Mouse (Mus musculus) midbrain, postnatal 0 days (tissue): Measurements from ENCODE around the gene Clic3. TPM values are rescaled to one million over a fixed set of nuclear protein-coding genes. Genes with fewer than 3 reads are reported as not detected.

Experiments
- ATAC-seq: fragments of 200-750 bp; cut with Nextera tagmentation; 2 replicates; pipeline ENCODE4 v1.8.0; 2017; ENCODE audit warnings: moderate number of reproducible peaks, mild to moderate bottlenecking, moderate TSS enrichment, moderate library complexity; ENCODE audit not compliant: low FRiP score
- DNase-seq: peaks from one replicate; pipeline ENCODE4 v3.0.0-alpha.2; 2015; ENCODE audit warnings: low spot score
- H3K27ac ChIP-seq: fragments of 300-500 bp; sonication (generic); 2 replicates; pipeline ENCODE4 v1.5.1; 2014; ENCODE audit warnings: low read depth, mild to moderate bottlenecking, low read length, mixed read lengths
- H3K27me3 ChIP-seq: fragments of 300-500 bp; sonication (generic); 2 replicates; pipeline ENCODE4 v1.6.1; 2014; ENCODE audit warnings: low read length, control low read depth, mixed read lengths; ENCODE audit not compliant: insufficient read depth
- H3K36me3 ChIP-seq: fragments of 300-500 bp; sonication (generic); 2 replicates; pipeline ENCODE4 v1.6.1; 2014; ENCODE audit warnings: low read length, control low read depth, mixed read lengths; ENCODE audit not compliant: insufficient read depth
- H3K4me1 ChIP-seq: fragments of 300-500 bp; sonication (generic); 2 replicates; pipeline ENCODE4 v1.6.1; 2014; ENCODE audit warnings: mild to moderate bottlenecking, control low read depth, antibody characterized with exemption, low read length, mixed read lengths; ENCODE audit not compliant: insufficient read depth
- H3K4me2 ChIP-seq: fragments of 300-500 bp; sonication (generic); 2 replicates; pipeline ENCODE4 v1.6.1; 2014; ENCODE audit warnings: low read depth, mild to moderate bottlenecking, low read length, mixed read lengths; ENCODE audit not compliant: poor library complexity, severe bottlenecking
- H3K4me3 ChIP-seq: fragments of 300-500 bp; sonication (generic); 2 replicates; pipeline ENCODE4 v1.5.1; 2014; ENCODE audit warnings: low read depth, mild to moderate bottlenecking, low read length, moderate library complexity
- H3K9ac ChIP-seq: fragments of 300-500 bp; sonication (generic); replicated peaks from 2 replicates; pipeline ENCODE4 v1.6.1; 2014; ENCODE audit warnings: mild to moderate bottlenecking, low read length, moderate library complexity, mixed read lengths; ENCODE audit not compliant: poor library complexity, severe bottlenecking
- H3K9me3 ChIP-seq: fragments of 300-500 bp; sonication (generic); 2 replicates; pipeline ENCODE4 v1.6.1; 2016; ENCODE audit warnings: low read length, control low read depth
- CTCF ChIP-seq: IDR thresholded peaks from 2 replicates; pipeline ENCODE4 v1.5.1; 2016; ENCODE audit warnings: antibody characterized with exemption, mild to moderate bottlenecking
- WGBS: fragments of 180-500 bp; shearing (Covaris S2); extraction: QIAGEN DNeasy Blood & Tissue Kit; methylation state at CpG from one replicate; pipeline ENCODE4 v1.1.7; 2014; 5-methylcytosine and 5-hydroxymethylcytosine counted together
- polyA plus RNA-seq: library from polyadenylated mRNA; unstranded; fragments of >200 nt; fragmentation: Nextera tagmentation; extraction: Ambion mirVana; gene quantifications from 2 replicates; pipeline ENCODE4 v1.2.1, GENCODE M21; 2015
- total RNA-seq: library from RNA; depleted of rRNA; stranded (reverse); fragments of >200 nt; gene quantifications from 2 replicates; pipeline ENCODE4 v1.2.3, GENCODE M21; 2014

Clic3 gene
- total and polyA plus RNA-seq, 2 experiments from 2014 or later: 0.66 to 2.4 TPM

DNA sequence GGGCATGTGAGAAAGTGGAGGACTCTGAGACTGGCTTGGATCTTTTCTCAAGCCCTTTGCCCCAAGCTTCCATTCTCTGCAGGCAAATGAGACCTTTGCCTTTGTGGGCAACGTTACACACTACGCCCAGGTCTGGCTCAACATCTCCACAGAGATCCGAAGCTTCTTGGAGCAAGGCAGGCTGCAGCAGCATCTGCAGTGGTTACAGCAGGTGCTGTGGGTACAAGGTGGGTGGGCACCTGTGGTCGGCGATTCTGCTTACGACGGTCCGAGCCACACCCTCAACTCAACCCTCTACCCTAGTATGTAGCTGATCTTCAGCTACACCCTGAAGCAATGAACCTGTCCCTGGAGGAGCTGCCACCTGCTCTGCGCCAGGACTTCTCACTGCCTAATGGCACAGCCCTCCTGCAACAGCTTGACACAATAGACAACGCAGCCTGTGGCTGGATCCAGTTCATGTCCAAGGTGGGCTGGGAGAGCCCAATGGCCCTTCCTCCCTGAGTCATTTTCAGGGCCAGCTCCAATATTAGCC is 20.3 kb upstream of the Clic3 start:
- DNase-seq (no peak), ATAC-seq (no peak)
- 94% methylated on average over 10 of the region's 10 CpGs for WGBS
- Histone ChIP-seq H3K9ac (no peak overlapping the region), H3K4me1 (no peaks in the 10 kb centered on the region; the same call in 1 of the 2 replicates), H3K27me3 (no peaks in the 10 kb centered on the region), H3K9me3 (no peaks in the 10 kb centered on the region), H3K36me3 (peaks cover 85% of the 10 kb centered on the region), H3K27ac (no peak overlapping the region), H3K4me3 (no peak overlapping the region), H3K4me2 (no peak overlapping the region)
- TF ChIP-seq CTCF: no peak

DNA sequence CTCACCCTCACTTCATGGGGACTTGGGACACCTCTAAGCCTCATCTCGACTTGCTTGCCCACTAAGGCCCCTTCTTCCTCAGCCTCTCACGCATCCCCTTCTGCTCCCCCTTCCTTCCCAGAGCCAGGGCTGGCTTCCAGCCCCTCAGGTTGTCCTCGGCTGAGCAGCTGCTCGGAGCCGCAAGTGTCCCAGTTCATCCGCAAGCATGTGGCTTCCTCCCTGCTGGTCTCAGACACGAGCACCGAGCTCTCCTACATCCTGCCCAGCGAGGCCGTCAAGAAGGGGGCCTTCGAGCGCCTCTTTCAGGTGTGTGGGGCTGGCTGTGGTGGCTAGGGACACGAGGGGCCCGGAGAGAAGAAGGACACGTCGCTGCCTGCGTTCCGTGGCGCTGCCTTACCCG is 15.6 kb upstream of the Clic3 start:
- H3K4me3 ChIP-seq: no peak overlapping the region
- no peak overlapping the region for H3K9ac ChIP-seq
- H3K4me2 ChIP-seq: no peak overlapping the region
- TF ChIP-seq CTCF: no peak
- no peaks in the 10 kb centered on the region for H3K4me1 ChIP-seq
- no peak overlapping the region for H3K27ac ChIP-seq
- 89% methylated on average over 20 of the region's 20 CpGs for WGBS
- peaks cover 98% of the 10 kb centered on the region for H3K36me3 ChIP-seq
- ATAC-seq (no peak), DNase-seq (no peak)
- H3K27me3 ChIP-seq: no peaks in the 10 kb centered on the region
- no peaks in the 10 kb centered on the region for H3K9me3 ChIP-seq

DNA sequence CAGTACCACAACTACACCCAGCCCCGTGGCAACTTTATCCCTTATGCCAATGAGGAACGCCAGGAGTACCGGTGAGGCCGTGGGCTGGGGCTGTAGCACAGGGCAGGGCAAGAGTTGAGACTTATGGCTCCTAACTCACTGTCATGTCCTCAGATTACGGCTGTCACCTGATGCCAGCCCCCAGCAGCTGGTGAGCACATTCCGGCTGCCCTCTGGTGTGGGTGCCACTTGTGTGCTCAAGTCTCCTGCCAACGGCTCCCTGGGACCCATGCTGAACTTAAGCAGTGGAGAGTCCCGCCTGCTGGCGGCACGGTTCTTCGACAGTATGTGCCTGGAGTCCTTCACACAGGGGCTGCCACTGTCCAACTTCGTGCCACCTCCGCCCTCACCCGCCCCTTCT is 14.0 kb upstream of the Clic3 start:
- no peak for TF ChIP-seq CTCF
- no peak for ATAC-seq
- peaks cover 97% of the 10 kb centered on the region for H3K36me3 ChIP-seq
- H3K4me2 ChIP-seq: no peak overlapping the region
- no peaks in the 10 kb centered on the region for H3K4me1 ChIP-seq
- no peaks in the 10 kb centered on the region for H3K9me3 ChIP-seq
- no peak for DNase-seq
- 88% methylated on average over 14 of the region's 14 CpGs for WGBS
- H3K27me3 ChIP-seq: no peaks in the 10 kb centered on the region
- no peak overlapping the region for H3K27ac ChIP-seq
- no peak overlapping the region for H3K4me3 ChIP-seq
- no peak overlapping the region for H3K9ac ChIP-seq

DNA sequence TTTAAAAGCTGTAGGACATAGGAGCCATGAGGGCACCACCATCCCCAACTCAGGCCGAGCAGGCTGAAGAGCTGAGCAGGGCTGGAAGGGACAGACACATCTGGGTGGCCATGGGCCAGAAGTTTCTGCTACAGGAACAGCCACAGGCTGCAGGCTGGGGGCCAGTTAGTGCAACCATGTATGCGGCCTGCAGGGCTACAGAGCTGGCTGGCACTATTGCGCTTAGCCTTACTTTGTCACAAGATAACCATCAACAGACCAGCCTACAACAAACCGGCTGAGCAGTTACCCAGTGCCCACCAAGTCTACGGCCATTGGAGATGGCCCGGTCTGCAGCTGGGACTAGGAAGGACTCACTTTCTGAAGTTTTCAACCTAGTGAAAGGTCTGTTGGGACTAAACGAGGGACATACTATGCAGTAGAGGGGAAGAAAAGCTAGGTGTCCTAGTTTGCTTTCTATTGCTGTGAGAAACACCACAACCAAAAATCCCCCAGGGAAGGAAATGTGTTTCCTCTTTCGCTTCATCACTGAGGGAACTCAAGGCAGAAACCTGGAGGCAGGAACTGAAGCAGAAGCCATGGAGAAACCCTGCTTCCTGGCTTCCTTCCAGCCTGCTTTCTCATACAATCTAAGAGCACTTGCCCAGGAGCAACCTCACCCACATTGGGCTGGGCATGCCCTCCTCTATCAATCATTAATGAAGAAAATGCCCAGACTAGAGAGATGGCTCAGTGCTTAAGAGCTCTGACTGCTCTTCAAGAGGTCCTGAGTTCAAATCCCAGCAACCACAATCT is 5.6 kb upstream of the Clic3 start:
- Histone ChIP-seq H3K9ac (no peak overlapping the region), H3K4me2 (no peak overlapping the region), H3K36me3 (peaks cover 32% of the 10 kb centered on the region), H3K4me3 (no peak overlapping the region), H3K27me3 (no peaks in the 10 kb centered on the region), H3K27ac (no peak overlapping the region), H3K9me3 (no peaks in the 10 kb centered on the region), H3K4me1 (no peaks in the 10 kb centered on the region)
- 87% methylated on average over 8 of the region's 8 CpGs for WGBS
- DNase-seq (no peak), ATAC-seq (no peak)
- no peak for TF ChIP-seq CTCF

DNA sequence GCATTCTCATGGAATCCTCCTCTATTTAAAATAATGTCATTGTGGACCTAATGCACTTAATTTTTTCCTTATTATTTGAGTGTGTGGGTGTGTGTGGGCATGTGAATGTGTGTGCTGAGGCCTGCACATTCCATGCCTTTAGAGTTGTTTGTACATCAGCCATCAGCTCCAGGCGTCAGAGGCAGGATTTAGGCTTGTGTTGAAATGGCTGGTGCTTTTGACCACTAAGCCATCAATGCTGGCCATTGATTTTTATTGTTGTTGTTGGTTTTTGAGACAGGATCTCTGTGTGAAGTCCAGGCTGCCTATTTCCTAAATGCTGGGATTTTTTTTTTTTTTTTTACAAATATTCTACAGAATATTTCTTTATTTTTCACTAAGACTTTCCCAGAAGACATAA is 3.7 kb upstream of the Clic3 start:
- DNase-seq: no peak
- no peak overlapping the region for H3K4me3 ChIP-seq
- H3K36me3 ChIP-seq: peaks cover 18% of the 10 kb centered on the region
- no peaks in the 10 kb centered on the region for H3K9me3 ChIP-seq
- H3K4me1 ChIP-seq: no peaks in the 10 kb centered on the region
- no peaks in the 10 kb centered on the region for H3K27me3 ChIP-seq
- no peak overlapping the region for H3K27ac ChIP-seq
- no peak overlapping the region for H3K9ac ChIP-seq
- no peak overlapping the region for H3K4me2 ChIP-seq
- TF ChIP-seq CTCF: no peak
- no peak for ATAC-seq
- 31% methylated on average over 1 of the region's 1 CpGs for WGBS
